Mouse (Mus musculus) kidney, embryonic 15.5 days (tissue): ENCODE measurements at regions not wholly inside any gene's neighbourhood (a gene's known extent, or its start where the extent isn't known, plus 50 kb on each side); places are given as distances from the start of the nearest gene placed in this dataset.

Source experiments
- ATAC-seq: fragments of 200-750 bp; cut with Nextera tagmentation; replicated peaks from 2 replicates; pipeline ENCODE4 v1.8.0; 2017; ENCODE audit warnings: moderate TSS enrichment; ENCODE audit not compliant: low FRiP score
- H3K27ac ChIP-seq: fragments of 300-500 bp; sonication (generic); 2 replicates; pipeline ENCODE4 v1.5.1; 2015; ENCODE audit warnings: mild to moderate bottlenecking, inconsistent platforms
- H3K27me3 ChIP-seq: fragments of 300-500 bp; sonication (generic); 2 replicates; pipeline ENCODE4 v1.6.1; 2015; ENCODE audit warnings: inconsistent platforms
- H3K36me3 ChIP-seq: fragments of 300-500 bp; sonication (generic); 2 replicates; pipeline ENCODE4 v1.6.1; 2015; ENCODE audit warnings: inconsistent platforms
- H3K4me1 ChIP-seq: fragments of 300-500 bp; sonication (generic); 2 replicates; pipeline ENCODE4 v1.6.1; 2015; ENCODE audit warnings: inconsistent platforms
- H3K4me2 ChIP-seq: fragments of 300-500 bp; sonication (generic); 2 replicates; pipeline ENCODE4 v1.6.1; 2015; ENCODE audit warnings: moderate library complexity, mild to moderate bottlenecking, inconsistent platforms
- H3K4me3 ChIP-seq: fragments of 300-500 bp; sonication (generic); replicated peaks from 2 replicates; pipeline ENCODE4 v1.5.1; 2015; ENCODE audit warnings: mild to moderate bottlenecking, inconsistent platforms
- H3K9ac ChIP-seq: fragments of 300-500 bp; sonication (generic); 2 replicates; pipeline ENCODE4 v1.6.1; 2015; ENCODE audit warnings: mild to moderate bottlenecking, inconsistent platforms
- H3K9me3 ChIP-seq: fragments of 300-500 bp; sonication (generic); replicated peaks from 2 replicates; pipeline ENCODE4 v1.6.1; 2016; ENCODE audit warnings: inconsistent platforms
- WGBS: fragments of 180-500 bp; shearing (Covaris S2); methylation state at CpG from one replicate; pipeline ENCODE4 v1.1.7; 2015; ENCODE audit warnings: mixed read lengths; 5-methylcytosine and 5-hydroxymethylcytosine counted together

DNA sequence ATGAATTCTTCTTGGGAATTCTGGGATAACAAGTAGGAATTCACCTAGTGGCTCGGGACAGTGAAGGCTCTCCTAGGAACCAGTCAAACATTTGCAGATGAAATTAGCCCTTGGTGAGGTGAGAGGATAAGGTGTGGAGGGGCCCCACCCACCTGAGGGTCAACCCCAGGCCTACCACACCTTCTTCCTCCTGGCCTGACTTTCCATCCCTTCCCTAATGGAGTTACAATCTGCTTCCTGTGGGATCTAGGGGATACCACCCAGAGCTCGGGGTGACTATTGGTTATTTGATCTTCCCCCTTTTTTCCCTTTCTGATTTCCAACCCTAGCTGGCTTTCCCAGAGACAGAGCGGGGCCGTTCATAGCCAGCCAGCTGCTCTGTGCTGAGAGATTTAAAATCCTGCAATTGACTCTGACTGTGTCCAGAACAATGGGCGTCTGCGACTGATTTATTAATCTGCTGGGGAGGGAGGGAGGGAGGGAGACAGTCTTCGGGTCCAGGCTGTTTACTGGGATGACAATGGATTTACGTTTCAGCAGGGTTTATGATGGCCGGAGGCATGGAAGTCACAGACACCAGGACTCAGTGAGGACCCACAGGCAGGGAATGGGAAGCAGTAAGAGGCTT lies 69.0 kb downstream of the Gm525 start:
- no peak for ATAC-seq
- Histone ChIP-seq H3K4me1 (peaks cover 13% of the 10 kb centered on the region), H3K27ac (no peak overlapping the region), H3K4me3 (no peak overlapping the region), H3K9me3 (no peaks in the 10 kb centered on the region), H3K27me3 (no peaks in the 10 kb centered on the region), H3K36me3 (no peaks in the 10 kb centered on the region), H3K9ac (no peak overlapping the region), H3K4me2 (no peak overlapping the region)
- 18% methylated on average over 9 of the region's 9 CpGs for WGBS
